Mouse (Mus musculus) neural tube, embryonic 14.5 days (tissue): Measurements from ENCODE around the gene Pigs. TPM values are rescaled to one million over a fixed set of nuclear protein-coding genes. Genes with fewer than 3 reads are reported as not detected.

Experiments used
- ATAC-seq: fragments of 200-750 bp; cut with Nextera tagmentation; 2 replicates; pipeline ENCODE4 v1.8.0; 2017; ENCODE audit warnings: low read depth, mild to moderate bottlenecking, moderate TSS enrichment, moderate library complexity
- H3K27ac ChIP-seq: fragments of 300-500 bp; sonication (generic); 2 replicates; pipeline ENCODE4 v1.5.1; 2014; ENCODE audit warnings: low read depth, mild to moderate bottlenecking, control low read depth, low read length, moderate library complexity, mixed read lengths
- H3K27me3 ChIP-seq: fragments of 300-500 bp; sonication (generic); 2 replicates; pipeline ENCODE4 v1.6.1; 2014; ENCODE audit warnings: low read length; ENCODE audit not compliant: control insufficient read depth, insufficient read depth
- H3K36me3 ChIP-seq: fragments of 300-500 bp; sonication (generic); 2 replicates; pipeline ENCODE4 v1.6.1; 2014; ENCODE audit warnings: low read length, mixed read lengths; ENCODE audit not compliant: control insufficient read depth, insufficient read depth
- H3K4me1 ChIP-seq: fragments of 300-500 bp; sonication (generic); 2 replicates; pipeline ENCODE4 v1.6.1; 2014; ENCODE audit warnings: low read length; ENCODE audit not compliant: control insufficient read depth, insufficient read depth
- H3K4me2 ChIP-seq: fragments of 300-500 bp; sonication (generic); 2 replicates; pipeline ENCODE4 v1.6.1; 2014; ENCODE audit warnings: mild to moderate bottlenecking, low read depth, low read length, control low read depth
- H3K4me3 ChIP-seq: fragments of 300-500 bp; sonication (generic); 2 replicates; pipeline ENCODE4 v1.5.1; 2014; ENCODE audit warnings: low read depth, low read length, control low read depth, mixed read lengths
- H3K9ac ChIP-seq: fragments of 300-500 bp; sonication (generic); replicated peaks from 2 replicates; pipeline ENCODE4 v1.6.1; 2014; ENCODE audit warnings: low read depth, mild to moderate bottlenecking, control low read depth, low read length, mixed read lengths
- H3K9me3 ChIP-seq: fragments of 300-500 bp; sonication (generic); 2 replicates; pipeline ENCODE4 v1.6.1; 2016; ENCODE audit warnings: low read length; ENCODE audit not compliant: control insufficient read depth
- WGBS: fragments of 180-500 bp; shearing (Covaris S2); extraction: QIAGEN DNeasy Blood & Tissue Kit; methylation state at CpG from one replicate; pipeline ENCODE4 v1.1.7; 2014; 5-methylcytosine and 5-hydroxymethylcytosine counted together
- polyA plus RNA-seq: library from polyadenylated mRNA; unstranded; fragments of >200 nt; fragmentation: Nextera tagmentation; extraction: Ambion mirVana; gene quantifications from 2 replicates; pipeline ENCODE4 v1.2.1, GENCODE M21; 2014

The Pigs gene
- polyA plus RNA-seq, 1 experiment from 2014 or later: 71.4 TPM

- peaks cover 8% of the 10 kb centered on the region; the same call in 1 of the 2 replicates for H3K36me3 ChIP-seq
- peaks cover 12% of the 10 kb centered on the region for H3K4me1 ChIP-seq
- no peak for ATAC-seq
- no peaks in the 10 kb centered on the region for H3K27me3 ChIP-seq
- no peak overlapping the region for H3K4me3 ChIP-seq
- peak overlapping the region; percentile 70; the same call in 1 of the 2 replicates for H3K4me2 ChIP-seq
- H3K9ac ChIP-seq: no peak overlapping the region; the same call in 1 of the 2 replicates
- H3K9me3 ChIP-seq: no peaks in the 10 kb centered on the region
- WGBS: 66% methylated on average over 8 of the region's 8 CpGs
- no peak overlapping the region for H3K27ac ChIP-seq
These were observed 16.9 kb downstream of the Pigs start for GRCm38 (mm10) chr11:78344890-78345715.

GRCm38 (mm10) chr11:78345801-78346200 is 17.6 kb downstream of the Pigs start:
- Histone ChIP-seq H3K4me3 (no peak overlapping the region), H3K27me3 (no peaks in the 10 kb centered on the region), H3K9me3 (no peaks in the 10 kb centered on the region), H3K4me1 (peaks cover 12% of the 10 kb centered on the region), H3K27ac (no peak overlapping the region), H3K4me2 (no peak overlapping the region), H3K36me3 (peaks cover 7% of the 10 kb centered on the region; the same call in 1 of the 2 replicates), H3K9ac (no peak overlapping the region)
- ATAC-seq: no peak
- WGBS: 89% methylated on average over 7 of the region's 7 CpGs

DNA sequence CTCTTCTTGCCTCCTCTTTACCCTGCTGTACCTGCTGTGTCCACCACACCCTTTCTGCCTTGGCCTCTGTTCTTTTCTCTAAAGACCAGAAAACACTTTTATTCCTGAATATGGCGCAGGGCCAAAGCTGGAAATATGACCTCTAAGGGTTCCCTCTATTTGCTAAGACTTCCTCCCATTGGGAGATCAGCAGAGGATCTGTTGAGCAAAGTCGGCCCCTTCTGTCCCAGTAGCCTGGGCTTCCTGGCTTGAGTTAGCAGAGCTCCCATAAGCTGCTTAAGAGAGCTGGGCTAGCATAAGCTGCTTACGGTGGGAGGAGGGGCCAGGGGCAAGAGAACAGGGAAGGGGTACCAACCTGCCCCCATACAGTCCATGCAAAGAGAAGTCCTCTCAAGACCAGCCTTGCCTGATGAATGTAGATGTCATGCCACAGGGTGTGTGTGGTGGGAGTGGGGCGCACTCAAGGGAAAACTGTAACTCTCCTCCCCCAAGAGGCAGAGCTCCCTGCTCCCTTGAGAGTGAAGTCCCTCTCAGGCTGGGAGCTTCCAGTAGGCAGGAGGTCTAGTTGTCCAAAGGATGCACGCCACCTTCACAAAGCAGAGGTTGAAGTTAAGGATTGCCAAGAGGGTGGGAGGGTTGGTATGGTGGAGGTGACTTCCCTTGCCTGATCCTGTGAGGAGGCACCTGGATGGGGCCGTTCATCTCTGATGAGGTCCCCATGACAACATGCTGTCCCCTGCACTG is 18.3 kb downstream of the Pigs start:
- H3K27ac ChIP-seq: no peak overlapping the region
- no peak for ATAC-seq
- H3K9me3 ChIP-seq: no peaks in the 10 kb centered on the region
- peaks cover 7% of the 10 kb centered on the region; the same call in 1 of the 2 replicates for H3K36me3 ChIP-seq
- peaks cover 12% of the 10 kb centered on the region for H3K4me1 ChIP-seq
- 90% methylated on average over 6 of the region's 6 CpGs for WGBS
- no peak overlapping the region for H3K9ac ChIP-seq
- no peak overlapping the region for H3K4me2 ChIP-seq
- no peaks in the 10 kb centered on the region for H3K27me3 ChIP-seq
- no peak overlapping the region for H3K4me3 ChIP-seq

DNA sequence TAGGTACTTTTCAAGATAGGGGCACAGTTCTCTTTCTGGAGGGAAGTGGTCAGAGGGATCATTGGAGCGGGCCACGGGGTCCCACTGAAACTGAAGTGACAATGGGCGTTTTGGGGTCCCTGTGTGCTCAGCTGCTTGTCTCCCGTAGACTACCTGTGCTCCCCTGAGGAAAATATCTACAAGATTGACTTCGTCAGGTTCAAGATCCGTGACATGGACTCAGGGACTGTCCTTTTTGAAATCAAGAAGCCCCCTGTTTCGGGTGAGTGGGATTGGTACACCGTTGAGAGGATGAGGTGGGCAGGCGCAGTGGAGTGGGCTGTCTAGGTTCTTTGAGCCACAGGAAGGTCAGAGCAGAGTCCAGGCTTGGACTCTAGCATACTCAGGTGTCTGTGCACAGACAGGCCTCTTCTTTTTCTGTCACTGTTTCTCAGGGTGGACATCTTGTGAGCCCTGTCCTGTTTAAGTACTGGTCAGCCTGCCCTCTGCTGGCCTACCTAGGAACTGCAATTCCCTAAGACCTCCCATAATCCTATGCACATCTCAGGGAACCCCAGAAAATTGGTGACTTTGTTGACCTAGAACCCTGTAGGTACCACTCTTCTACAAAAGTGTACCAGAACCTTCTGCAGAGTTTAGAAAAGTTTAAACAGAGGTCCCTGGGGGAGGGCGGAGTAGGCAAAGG is 19.0 kb downstream of the Pigs start:
- H3K4me2 ChIP-seq: no peak overlapping the region
- 93% methylated on average over 10 of the region's 10 CpGs for WGBS
- H3K4me1 ChIP-seq: peaks cover 12% of the 10 kb centered on the region
- H3K36me3 ChIP-seq: peaks cover 7% of the 10 kb centered on the region; the same call in 1 of the 2 replicates
- H3K9me3 ChIP-seq: no peaks in the 10 kb centered on the region
- no peak for ATAC-seq
- no peak overlapping the region for H3K27ac ChIP-seq
- H3K27me3 ChIP-seq: no peaks in the 10 kb centered on the region
- H3K4me3 ChIP-seq: no peak overlapping the region
- no peak overlapping the region for H3K9ac ChIP-seq

DNA sequence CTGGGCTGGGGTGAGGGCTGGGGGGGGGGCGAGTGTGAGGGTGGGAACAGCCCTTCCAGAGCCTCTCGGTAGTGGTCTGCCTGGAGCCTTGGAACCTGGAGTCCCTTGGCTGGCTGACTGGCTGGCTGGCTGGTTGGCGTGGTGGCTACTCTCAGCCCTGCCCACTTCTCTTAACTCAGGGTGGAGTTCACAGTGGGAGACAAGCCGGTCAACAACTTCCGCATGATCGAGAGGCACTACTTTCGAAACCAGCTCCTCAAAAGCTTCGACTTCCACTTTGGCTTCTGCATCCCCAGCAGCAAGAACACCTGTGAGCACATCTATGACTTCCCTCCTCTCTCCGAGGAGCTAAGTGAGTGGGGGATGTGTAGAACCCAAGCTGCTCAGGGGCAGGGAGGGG is 19.7 kb downstream of the Pigs start:
- no peaks in the 10 kb centered on the region for H3K9me3 ChIP-seq
- H3K9ac ChIP-seq: no peak overlapping the region
- no peak for ATAC-seq
- no peak overlapping the region for H3K4me3 ChIP-seq
- no peaks in the 10 kb centered on the region for H3K27me3 ChIP-seq
- H3K27ac ChIP-seq: no peak overlapping the region
- peaks cover 12% of the 10 kb centered on the region for H3K4me1 ChIP-seq
- no peak overlapping the region for H3K4me2 ChIP-seq
- peaks cover 7% of the 10 kb centered on the region; the same call in 1 of the 2 replicates for H3K36me3 ChIP-seq
- 76% methylated on average over 9 of the region's 9 CpGs for WGBS

DNA sequence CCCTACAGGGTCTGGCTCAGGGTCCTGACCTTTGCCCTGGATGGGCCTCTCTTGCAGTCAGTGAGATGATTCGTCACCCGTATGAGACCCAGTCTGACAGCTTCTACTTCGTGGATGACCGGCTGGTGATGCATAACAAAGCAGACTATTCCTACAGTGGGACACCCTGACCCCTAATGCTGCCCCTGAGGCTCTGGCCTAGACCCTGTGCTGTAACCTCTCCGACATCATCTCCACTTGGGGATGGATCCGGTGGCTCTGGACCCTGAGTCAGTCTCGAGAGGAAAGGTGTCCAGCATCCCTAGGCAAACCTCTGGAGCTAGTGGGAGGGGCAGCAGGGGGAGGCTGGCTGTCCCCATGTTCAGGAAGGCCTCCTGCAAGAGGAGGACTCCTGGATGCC is 20.3 kb downstream of the Pigs start:
- Histone ChIP-seq H3K4me1 (peaks cover 12% of the 10 kb centered on the region), H3K9ac (no peak overlapping the region), H3K4me2 (no peak overlapping the region), H3K27ac (no peak overlapping the region), H3K9me3 (no peaks in the 10 kb centered on the region), H3K27me3 (no peaks in the 10 kb centered on the region), H3K36me3 (peaks cover 7% of the 10 kb centered on the region; the same call in 1 of the 2 replicates), H3K4me3 (no peak overlapping the region)
- no peak for ATAC-seq
- WGBS: 35% methylated on average over 7 of the region's 7 CpGs

DNA sequence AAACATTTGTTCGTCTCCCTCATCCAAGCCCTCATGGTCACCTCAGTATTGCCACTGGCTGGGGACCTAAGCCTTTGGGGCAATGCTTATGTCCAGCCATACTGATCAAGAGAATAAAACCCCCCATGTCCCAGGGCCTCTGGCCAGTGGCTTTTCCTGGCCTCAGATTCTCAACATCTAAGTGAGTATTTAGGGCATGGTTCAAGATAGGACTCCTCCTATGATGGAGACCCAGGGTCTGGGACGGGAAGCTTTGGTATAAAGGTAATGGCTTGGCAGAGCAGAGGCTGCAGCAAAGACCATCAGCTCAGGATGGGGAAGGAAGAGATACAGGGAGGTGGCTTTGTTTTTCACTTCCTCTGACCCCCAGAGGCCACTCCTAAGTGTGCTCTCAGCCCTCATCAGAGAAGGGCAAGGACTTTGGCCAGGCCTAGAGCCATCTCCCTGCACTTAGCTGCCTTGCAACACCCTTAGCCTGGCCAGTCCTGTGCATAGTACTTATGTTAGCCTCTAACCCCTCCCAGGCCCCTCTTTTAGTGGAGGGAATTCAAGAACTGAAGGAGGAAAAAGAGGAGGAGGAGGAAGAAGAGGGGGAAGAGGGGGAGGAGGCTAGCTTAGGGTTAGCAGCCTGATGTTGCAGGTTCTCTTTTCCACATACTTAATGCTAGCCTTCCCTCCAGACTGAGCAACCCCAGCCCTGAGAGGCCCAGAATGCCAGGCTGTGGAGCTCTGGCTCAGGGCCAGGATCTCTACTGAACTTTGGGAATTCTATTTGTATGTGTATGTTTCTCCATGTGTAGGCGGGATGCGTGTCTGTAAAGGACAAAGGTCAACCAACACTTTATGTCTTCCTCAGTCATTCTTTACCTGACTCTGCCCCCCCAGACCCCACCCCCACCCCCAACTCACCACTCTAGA is 21.5 kb downstream of the Pigs start:
- no peaks in the 10 kb centered on the region for H3K9me3 ChIP-seq
- H3K4me3 ChIP-seq: no peak overlapping the region
- no peak overlapping the region for H3K4me2 ChIP-seq
- peaks cover 7% of the 10 kb centered on the region; the same call in 1 of the 2 replicates for H3K36me3 ChIP-seq
- H3K27ac ChIP-seq: no peak overlapping the region
- no peak overlapping the region for H3K9ac ChIP-seq
- 81% methylated on average over 4 of the region's 4 CpGs for WGBS
- ATAC-seq: no peak
- H3K27me3 ChIP-seq: no peaks in the 10 kb centered on the region
- H3K4me1 ChIP-seq: peaks cover 7% of the 10 kb centered on the region

- 89% methylated on average over 1 of the region's 1 CpGs for WGBS
- Histone ChIP-seq H3K36me3 (peaks cover 6% of the 10 kb centered on the region; the same call in 1 of the 2 replicates), H3K4me1 (no peaks in the 10 kb centered on the region), H3K27ac (no peak overlapping the region), H3K4me3 (no peak overlapping the region), H3K27me3 (no peaks in the 10 kb centered on the region), H3K4me2 (no peak overlapping the region), H3K9ac (no peak overlapping the region), H3K9me3 (no peaks in the 10 kb centered on the region)
- ATAC-seq: no peak
These were observed 24.9 kb downstream of the Pigs start for GRCm38 (mm10) chr11:78353081-78353480.
